Mouse (Mus musculus) MEL (cell line): ENCODE data around the gene Hc. TPM values are rescaled to one million over a fixed set of nuclear protein-coding genes. Genes with fewer than 3 reads are reported as not detected.

Experiments used
- DNase-seq: peaks from one replicate; pipeline ENCODE4 v3.0.0; 2011; ENCODE audit warnings: low read depth, low spot score
- H3K27ac ChIP-seq: 2 replicates; pipeline ENCODE4 v1.5.1; 2012; ENCODE audit warnings: low read depth, mild to moderate bottlenecking, control low read depth, low read length, moderate library complexity; ENCODE audit not compliant: control insufficient read depth
- H3K27me3 ChIP-seq, 2 experiments: fragments of 150-350 bp in 1 of 2; sonication (generic) in 1 of 2; 2 replicates each; pipeline ENCODE4 v1.6.1; 2012; ENCODE audit warnings: low read length in 2 of 2, mild to moderate bottlenecking in 2 of 2, improper control_type of control experiment in 1 of 2, moderate library complexity in 1 of 2; ENCODE audit not compliant: insufficient read depth in 2 of 2, control insufficient read depth in 1 of 2
- H3K36me3 ChIP-seq, 2 experiments: 2 replicates each; pipeline ENCODE4 v1.6.1; 2012 to 2014; ENCODE audit warnings: low read length in 2 of 2, improper control_type of control experiment in 1 of 2, inconsistent platforms in 1 of 2, mild to moderate bottlenecking in 1 of 2; ENCODE audit not compliant: insufficient read depth in 2 of 2, control insufficient read depth in 1 of 2
- H3K4me1 ChIP-seq, 2 experiments: fragments of 150-350 bp in 1 of 2; sonication (generic) in 1 of 2; 2 replicates each; pipeline ENCODE4 v1.6.1; 2012; ENCODE audit warnings: low read length in 2 of 2, improper control_type of control experiment in 1 of 2, mild to moderate bottlenecking in 1 of 2; ENCODE audit not compliant: insufficient read depth in 2 of 2, control insufficient read depth in 1 of 2
- H3K4me3 ChIP-seq, 2 experiments: fragments of 150-350 bp in 1 of 2; sonication (generic) in 1 of 2; 2 replicates each; pipeline ENCODE4 v1.5.1; 2012; ENCODE audit warnings: low read depth in 2 of 2, low read length in 2 of 2, mild to moderate bottlenecking in 2 of 2, moderate library complexity in 2 of 2, control low read depth in 1 of 2, improper control_type of control experiment in 1 of 2; ENCODE audit not compliant: control insufficient read depth in 1 of 2, insufficient read depth in 1 of 2
- H3K79me2 ChIP-seq: 2 replicates; pipeline ENCODE4 v1.6.1; 2012; ENCODE audit warnings: mild to moderate bottlenecking, low read length, moderate library complexity; ENCODE audit not compliant: control insufficient read depth, poor library complexity, insufficient read depth
- H3K9ac ChIP-seq: 2 replicates; pipeline ENCODE4 v1.6.1; 2012; ENCODE audit warnings: low read depth, mild to moderate bottlenecking, control low read depth, low read length, moderate library complexity; ENCODE audit not compliant: control insufficient read depth, poor library complexity, severe bottlenecking
- H3K9me3 ChIP-seq: fragments of 150-350 bp; sonication (generic); replicated peaks from 2 replicates; pipeline ENCODE4 v1.6.1; 2012; ENCODE audit warnings: mild to moderate bottlenecking, low read length, improper control_type of control experiment, moderate library complexity; ENCODE audit not compliant: insufficient read depth
- CHD2 ChIP-seq: IDR thresholded peaks from 2 replicates; pipeline ENCODE4 v1.6.1; 2011; ENCODE audit warnings: low read length, improper control_type of control experiment
- E2F4 ChIP-seq: IDR thresholded peaks from 2 replicates; pipeline ENCODE4 v1.6.1; 2011; ENCODE audit warnings: low read depth, low read length, improper control_type of control experiment, borderline replicate concordance
- ELF1 ChIP-seq: IDR thresholded peaks from 2 replicates; pipeline ENCODE4 v1.6.1; 2014; ENCODE audit warnings: low read depth, mild to moderate bottlenecking, inconsistent platforms, low read length, improper control_type of control experiment, moderate library complexity
- ETS1 ChIP-seq: IDR thresholded peaks from 2 replicates; pipeline ENCODE4 v1.6.1; 2012; ENCODE audit warnings: low read depth, mild to moderate bottlenecking, inconsistent platforms, low read length, improper control_type of control experiment, moderate library complexity
- GABPA ChIP-seq: IDR thresholded peaks from 2 replicates; pipeline ENCODE4 v1.6.1; 2012; ENCODE audit warnings: low read depth, mild to moderate bottlenecking, inconsistent platforms, low read length, improper control_type of control experiment, moderate library complexity
- GATA1 ChIP-seq: IDR thresholded peaks from 2 replicates; pipeline ENCODE4 v1.6.1; 2011; ENCODE audit warnings: low read depth, low read length, improper control_type of control experiment
- JUND ChIP-seq: IDR thresholded peaks from 2 replicates; pipeline ENCODE4 v1.6.1; 2011; ENCODE audit warnings: low read depth, mild to moderate bottlenecking, improper control_type of control experiment, low read length
- MAFK ChIP-seq: IDR thresholded peaks from 2 replicates; pipeline ENCODE4 v1.6.1; 2011; ENCODE audit warnings: low read depth, mild to moderate bottlenecking, low read length, improper control_type of control experiment, borderline replicate concordance
- MAX ChIP-seq: IDR thresholded peaks from 2 replicates; pipeline ENCODE4 v1.6.1; 2011; ENCODE audit warnings: low read length, improper control_type of control experiment
- MAZ ChIP-seq: IDR thresholded peaks from 2 replicates; pipeline ENCODE4 v1.6.1; 2012; ENCODE audit warnings: low read depth, mild to moderate bottlenecking, inconsistent platforms, low read length, improper control_type of control experiment
- MXI1 ChIP-seq: IDR thresholded peaks from 2 replicates; pipeline ENCODE4 v1.6.1; 2011; ENCODE audit warnings: mild to moderate bottlenecking, low read depth, low read length, improper control_type of control experiment
- MYB ChIP-seq: IDR thresholded peaks from 2 replicates; pipeline ENCODE4 v1.6.1; 2011; ENCODE audit warnings: mild to moderate bottlenecking, low read depth, low read length, improper control_type of control experiment
- NELFE ChIP-seq: IDR thresholded peaks from 2 replicates; pipeline ENCODE4 v1.6.1; 2011; ENCODE audit warnings: low read depth, low read length, improper control_type of control experiment
- POLR2A ChIP-seq, 2 experiments: IDR thresholded peaks; 2 replicates each; pipeline ENCODE4 v1.6.1; 2011 to 2012; ENCODE audit warnings: low read length in 2 of 2, mild to moderate bottlenecking in 2 of 2, control low read depth in 1 of 2, improper control_type of control experiment in 1 of 2, low read depth in 1 of 2, moderate library complexity in 1 of 2; ENCODE audit not compliant: control insufficient read depth in 1 of 2, insufficient read depth in 1 of 2, poor library complexity in 1 of 2
- POLR2AphosphoS2 ChIP-seq: IDR thresholded peaks from 2 replicates; pipeline ENCODE4 v1.6.1; 2011; ENCODE audit warnings: low read length, improper control_type of control experiment
- POLR2AphosphoS5 ChIP-seq: IDR thresholded peaks from 2 replicates; pipeline ENCODE4 v1.6.1; 2012; ENCODE audit warnings: low read depth, borderline replicate concordance, mild to moderate bottlenecking, inconsistent platforms, low read length, moderate library complexity, mixed read lengths
- SIN3A ChIP-seq: IDR thresholded peaks from 2 replicates; pipeline ENCODE4 v1.6.1; 2012; ENCODE audit warnings: low read length, improper control_type of control experiment, inconsistent platforms
- TBP ChIP-seq: IDR thresholded peaks from 2 replicates; pipeline ENCODE4 v1.8.0; 2011; ENCODE audit warnings: low read depth, low read length, improper control_type of control experiment
- TCF12 ChIP-seq: IDR thresholded peaks from 2 replicates; pipeline ENCODE4 v1.6.1; 2014; ENCODE audit warnings: low read depth, mild to moderate bottlenecking, inconsistent platforms, low read length, improper control_type of control experiment, moderate library complexity
- UBTF ChIP-seq: IDR thresholded peaks from 2 replicates; pipeline ENCODE4 v1.6.1; 2012; ENCODE audit warnings: low read depth, mild to moderate bottlenecking, inconsistent platforms, low read length, improper control_type of control experiment, moderate library complexity, borderline replicate concordance; ENCODE audit not compliant: insufficient read depth
- USF1 ChIP-seq: IDR thresholded peaks from 2 replicates; pipeline ENCODE4 v1.6.1; 2014; ENCODE audit warnings: low read depth, mild to moderate bottlenecking, inconsistent platforms, low read length, improper control_type of control experiment, moderate library complexity
- ZC3H11A ChIP-seq: IDR thresholded peaks from 2 replicates; pipeline ENCODE4 v1.6.1; 2012; ENCODE audit warnings: low read depth, mild to moderate bottlenecking, inconsistent platforms, low read length, improper control_type of control experiment
- ZKSCAN1 ChIP-seq: IDR thresholded peaks from 2 replicates; pipeline ENCODE4 v1.6.1; 2012; ENCODE audit warnings: low read depth, mild to moderate bottlenecking, inconsistent platforms, low read length, improper control_type of control experiment, moderate library complexity
- ZMIZ1 ChIP-seq: IDR thresholded peaks from 2 replicates; pipeline ENCODE4 v1.6.1; 2012; ENCODE audit warnings: low read depth, mild to moderate bottlenecking, inconsistent platforms, low read length, improper control_type of control experiment, moderate library complexity
- ZNF384 ChIP-seq: IDR thresholded peaks from 2 replicates; pipeline ENCODE4 v1.6.1; 2012; ENCODE audit warnings: low read depth, mild to moderate bottlenecking, inconsistent platforms, low read length, improper control_type of control experiment
- polyA plus RNA-seq, 2 experiments: library from polyadenylated mRNA; stranded (reverse) in 1 of 2; unstranded in 1 of 2; fragments of >175 nt in 1 of 2; fragments of >200 nt in 1 of 2; gene quantifications; 2 replicates each; pipeline versions ENCODE4 v1.2.1 to v1.2.4; 2012; ENCODE audit warnings: low replicate concordance in 2 of 2, low read depth in 1 of 2; ENCODE audit not compliant: insufficient read length in 2 of 2, insufficient read depth in 1 of 2, missing spikeins in 1 of 2
- total RNA-seq: library from RNA; depleted of rRNA; stranded (reverse); fragments of 300-350 nt; gene quantifications from 2 replicates; pipeline ENCODE4 v1.2.3, GENCODE M21; 2012

The Hc gene
- total and polyA plus RNA-seq, 3 experiments: not detected

- Histone ChIP-seq H3K9me3 (no peaks in the 10 kb centered on the region), H3K4me3 (no peak overlapping the region), H3K9ac (no peak overlapping the region), H3K27me3 (peaks cover 0 to 2% of the 10 kb centered on the region in 2 experiments; a peak in 3 of 4 replicates), H3K4me1 (peaks cover 0 to 24% of the 10 kb centered on the region in 2 experiments; a peak in 2 of 4 replicates), H3K79me2 (no peaks in the 10 kb centered on the region), H3K27ac (no peak overlapping the region), H3K36me3 (peaks cover 0 to 13% of the 10 kb centered on the region in 2 experiments; a peak in 2 of 4 replicates)
- DNase-seq: no peak
- no peak for TF ChIP-seq TCF12
- no peak for TF ChIP-seq CHD2
- no peak for TF ChIP-seq SIN3A
- TF ChIP-seq MAFK: no peak
- no peak for TF ChIP-seq TBP
- TF ChIP-seq MAZ: no peak
- no peak for TF ChIP-seq JUND
- no peak for TF ChIP-seq NELFE
- TF ChIP-seq ZKSCAN1: no peak
Measured at GRCm38 (mm10) chr2:34962211-34962610, 99.0 kb downstream of the Hc start.

GRCm38 (mm10) chr2:34961481-34962036 lies 99.7 kb downstream of the Hc start, which contains the start of gene Traf1:
Gene Traf1 (minus strand): TSS chr2:34961772.
- TF ChIP-seq GATA1 (no peak), MXI1 (no peak), POLR2AphosphoS5 (no peak), UBTF (no peak), ZNF384 (no peak), ETS1 (no peak), CHD2 (no peak), ZMIZ1 (no peak), USF1 (no peak), GABPA (no peak), POLR2A (IDR thresholded peaks at IDR 0.05; ENCODE audit: control insufficient read depth in 1 of 2, insufficient read depth in 1 of 2, low read depth in 1 of 2, low read length in 2 of 2, poor library complexity in 1 of 2) (no peak), JUND (no peak), ELF1 (no peak), MAX (no peak), ZC3H11A (no peak), MYB (no peak), TBP (no peak), POLR2AphosphoS2 (no peak), MAZ (no peak), E2F4 (no peak)
- H3K27me3 ChIP-seq: peaks cover 0 to 2% of the 10 kb centered on the region in 2 experiments; a peak in 3 of 4 replicates
- peaks cover 0 to 13% of the 10 kb centered on the region in 2 experiments; a peak in 2 of 4 replicates for H3K36me3 ChIP-seq
- no peaks in the 10 kb centered on the region for H3K9me3 ChIP-seq
- peaks cover 0 to 24% of the 10 kb centered on the region in 2 experiments; a peak in 2 of 4 replicates for H3K4me1 ChIP-seq
- no peak for DNase-seq
- no peak within 1 kb of the TSS for H3K9ac ChIP-seq
- H3K27ac ChIP-seq: no peak within 1 kb of the TSS
- no peak within 1 kb of the TSS for H3K4me3 ChIP-seq
- no peaks in the 10 kb centered on the region for H3K79me2 ChIP-seq
